Mouse (Mus musculus): ENCODE results near the gene Ttc30a2.
"Not testable (repeated sequence)": the region's sequence is repeated elsewhere in the genome, so short reads cannot be mapped to it uniquely, and the experiment has no call there.

Gene Ttc30a2

GRCm38 (mm10) chr2:75977752-75978368 lies at the start of gene Ttc30a2:
Ttc30a2 (minus strand) TSS chr2:75978170.
- DNase-seq (ENCODE audit: low read depth, low spot score): not testable (repeated sequence)

GRCm38 (mm10) chr2:76016890-76017289 lies 38.9 kb upstream of the Ttc30a2 start:
- no peak for DNase-seq (ENCODE audit: low read depth, low spot score)

- no peak for DNase-seq (ENCODE audit: low read depth, low spot score)
These were observed 38.2 kb upstream of the Ttc30a2 start for GRCm38 (mm10) chr2:76016136-76016535.

DNA sequence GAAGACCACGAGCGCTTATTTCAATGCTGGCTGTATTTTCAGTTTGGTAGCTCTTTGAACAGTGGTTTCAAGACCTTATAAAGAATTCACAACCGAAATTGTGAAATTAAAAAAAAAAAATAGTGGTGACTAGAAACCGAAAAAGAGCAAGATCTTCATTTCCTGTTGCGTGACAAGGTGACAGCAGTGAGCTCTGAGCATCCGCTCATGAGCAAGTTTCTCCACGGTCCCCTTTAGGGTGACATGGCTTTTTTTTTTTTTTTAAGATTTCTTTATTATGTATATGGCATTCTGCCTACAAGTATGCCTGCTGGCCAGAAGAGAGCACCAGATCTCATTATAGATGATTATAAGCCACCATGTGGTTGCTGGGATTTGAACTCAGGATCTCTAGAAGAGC lies 37.5 kb upstream of the Ttc30a2 start:
- DNase-seq (ENCODE audit: low read depth, low spot score): no peak

DNA sequence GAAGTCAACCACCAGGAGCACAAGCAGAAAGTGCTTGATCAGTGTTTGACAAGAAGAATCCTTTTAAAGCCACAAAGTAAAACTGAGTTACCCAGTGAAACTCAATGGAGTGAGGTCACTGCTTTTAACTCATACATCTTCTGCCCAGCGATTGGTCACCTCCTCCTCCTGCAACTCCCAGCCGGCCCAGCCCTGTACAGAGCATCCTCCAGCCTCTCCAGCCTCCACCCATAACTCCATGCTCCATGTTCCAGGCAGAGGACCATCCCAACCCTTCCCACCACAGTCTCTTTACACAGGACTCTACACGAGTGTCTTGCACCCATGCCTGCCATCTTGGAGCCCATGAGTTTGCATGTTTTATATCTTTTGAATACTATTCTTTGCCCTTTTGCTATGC lies 36.7 kb upstream of the Ttc30a2 start:
- DNase-seq (ENCODE audit: low read depth, low spot score): no peak

- no peak for DNase-seq (ENCODE audit: low read depth, low spot score)
These were observed 28.2 kb upstream of the Ttc30a2 start for GRCm38 (mm10) chr2:76006194-76006593.

DNA sequence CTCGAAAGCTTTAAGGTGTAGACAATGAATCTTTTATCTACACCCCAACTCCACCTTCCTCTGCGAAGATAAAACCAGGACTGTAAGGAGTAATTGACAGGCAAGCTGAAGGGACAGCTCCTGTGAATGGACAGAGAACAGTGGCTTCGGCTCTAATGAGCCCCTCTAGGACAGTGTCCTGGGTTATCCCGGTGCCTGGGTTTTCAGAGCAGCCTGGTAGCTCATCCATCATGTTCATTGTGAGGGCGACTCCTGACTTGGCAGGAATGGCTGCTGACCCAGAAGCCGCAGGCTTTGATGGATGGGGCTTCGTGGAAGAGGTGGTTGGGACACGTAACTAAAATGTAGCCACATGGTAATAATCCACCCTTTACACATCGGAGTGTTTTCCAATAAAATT lies 24.9 kb upstream of the Ttc30a2 start:
- no peak for DNase-seq (ENCODE audit: low read depth, low spot score)

DNA sequence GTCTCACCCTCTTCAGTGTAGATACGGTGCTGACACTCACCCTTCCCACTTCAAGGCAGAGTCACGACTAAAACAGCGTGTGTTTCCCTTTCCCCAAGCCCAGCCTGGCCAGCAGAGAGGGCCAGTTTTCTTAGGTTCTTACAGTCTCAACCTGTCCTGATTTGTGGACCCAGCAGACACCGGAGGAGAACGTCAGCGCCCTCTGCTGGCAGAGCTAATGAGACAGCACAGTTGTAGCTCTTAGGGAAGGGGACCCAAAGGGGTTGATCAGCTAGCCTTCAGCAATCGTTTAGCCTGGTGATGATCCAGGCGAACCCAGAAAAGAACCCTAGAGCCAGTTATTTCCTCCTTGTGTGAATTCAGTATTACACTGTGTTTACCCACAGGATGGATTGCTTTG lies 23.4 kb upstream of the Ttc30a2 start:
- DNase-seq (ENCODE audit: low read depth, low spot score): no peak

DNA sequence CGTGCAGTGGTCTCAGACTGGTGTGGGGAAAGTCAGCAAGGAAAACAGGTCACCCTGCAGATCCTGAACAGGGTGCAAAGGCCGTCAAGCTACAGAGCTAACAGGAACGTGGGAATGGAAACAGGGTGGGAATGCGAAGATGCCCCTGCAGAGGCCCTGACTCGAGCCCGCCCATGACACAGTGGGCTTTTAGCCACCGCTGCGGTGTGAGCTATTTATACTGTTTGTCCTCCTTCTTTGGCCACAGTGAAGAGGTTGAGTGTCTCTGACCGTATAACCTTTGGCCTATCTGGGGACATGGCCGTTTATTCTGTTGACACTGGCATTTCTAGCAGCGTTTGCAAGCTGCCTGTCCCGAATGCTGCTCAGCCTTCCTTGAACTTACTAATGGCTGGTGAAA lies 21.7 kb upstream of the Ttc30a2 start:
- no peak for DNase-seq (ENCODE audit: low read depth, low spot score)

- DNase-seq (ENCODE audit: low read depth, low spot score): no peak
These were observed 20.7 kb upstream of the Ttc30a2 start for GRCm38 (mm10) chr2:75998692-75999091.

DNA sequence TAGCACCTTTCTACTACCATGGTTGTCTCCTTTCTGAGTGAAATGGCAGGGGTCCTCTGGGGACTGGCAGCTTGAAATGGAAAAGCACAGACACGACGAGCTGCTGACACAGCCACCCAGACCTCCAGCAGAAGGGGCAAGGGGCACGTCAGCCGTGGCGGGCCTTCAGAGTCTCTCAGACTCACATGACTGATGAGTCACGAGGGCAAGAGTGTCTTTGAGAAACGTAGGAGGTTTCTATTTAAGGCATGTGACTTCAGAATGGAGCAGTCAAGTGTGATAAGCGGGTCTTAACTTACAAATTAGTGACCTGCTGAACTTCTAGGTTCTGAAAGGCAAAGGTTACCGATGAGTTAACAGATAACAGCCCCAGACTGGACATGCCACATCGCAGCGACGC lies 19.8 kb upstream of the Ttc30a2 start:
- DNase-seq (ENCODE audit: low read depth, low spot score): no peak

DNA sequence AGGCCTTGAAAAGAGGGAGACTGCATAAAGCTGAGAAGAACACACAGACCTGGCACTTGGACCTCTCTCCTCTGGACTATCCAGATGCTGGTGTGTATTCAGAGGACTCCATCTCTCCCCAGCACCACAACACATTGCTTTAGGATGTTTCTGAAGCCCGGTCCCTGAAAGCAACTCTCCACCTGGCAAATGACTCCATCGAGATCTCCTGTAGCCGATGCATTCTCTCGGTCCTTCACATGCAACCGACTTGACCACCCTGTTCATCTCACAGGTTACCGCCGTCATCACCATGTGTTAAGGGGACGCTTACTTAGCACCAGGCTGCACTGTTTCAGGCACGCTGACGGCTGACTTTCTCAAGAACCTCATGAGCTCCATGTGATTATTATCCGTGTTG lies 16.9 kb upstream of the Ttc30a2 start:
- no peak for DNase-seq (ENCODE audit: low read depth, low spot score)

- DNase-seq (ENCODE audit: low read depth, low spot score): no peak
These were observed 13.7 kb upstream of the Ttc30a2 start for GRCm38 (mm10) chr2:75991581-75992205.

DNA sequence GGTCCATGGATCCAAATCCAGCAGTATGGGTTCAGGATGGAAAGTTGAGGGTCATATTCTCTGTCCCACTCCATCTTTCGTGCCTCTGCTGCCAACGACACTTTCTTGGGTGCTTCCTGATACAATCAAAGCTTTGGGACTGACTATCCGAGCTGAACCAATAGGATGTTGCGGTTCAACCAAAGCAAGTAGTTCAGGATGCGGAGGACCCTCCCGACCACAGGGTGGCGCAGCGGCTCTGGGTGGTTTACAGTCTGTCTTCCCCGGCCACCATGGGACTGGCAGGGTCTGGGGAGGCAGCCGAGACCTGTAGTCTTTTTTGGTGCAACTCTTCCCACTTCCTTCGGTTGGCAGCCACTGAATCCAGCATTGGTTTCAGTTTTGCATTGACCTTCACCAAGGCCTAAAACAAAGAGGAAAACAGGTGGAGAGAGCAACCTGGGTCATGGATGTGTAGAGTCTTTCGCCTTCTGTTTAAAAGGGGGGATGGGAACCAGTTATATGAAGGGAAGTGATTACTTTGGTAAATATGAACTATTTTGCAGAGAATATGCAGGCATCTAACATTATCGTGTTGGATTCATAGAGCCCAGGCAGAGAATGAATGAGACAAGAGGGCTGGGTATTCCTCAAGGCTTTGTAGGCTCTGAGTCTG lies 13.0 kb upstream of the Ttc30a2 start:
- no peak for DNase-seq (ENCODE audit: low read depth, low spot score)

DNA sequence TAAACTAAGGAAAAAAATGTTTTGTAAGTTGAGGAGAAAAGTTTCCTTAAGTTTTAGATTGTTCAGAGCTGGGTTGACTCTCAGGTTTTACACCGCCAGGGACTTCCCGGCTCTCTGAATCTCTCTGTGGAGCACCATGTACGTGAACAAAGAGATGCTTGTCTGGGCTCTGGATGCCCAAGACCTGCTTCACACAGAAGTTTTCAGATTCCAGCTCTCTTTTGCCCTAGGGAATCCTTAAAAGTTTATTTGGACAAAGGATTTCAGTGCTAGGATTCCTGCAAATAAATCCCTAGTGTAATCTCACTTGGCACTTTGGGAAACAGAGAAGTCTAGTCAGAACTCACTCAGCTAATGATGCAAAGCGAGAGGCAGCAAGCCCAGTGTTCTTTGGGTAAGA lies 11.7 kb upstream of the Ttc30a2 start:
- no peak for DNase-seq (ENCODE audit: low read depth, low spot score)

DNA sequence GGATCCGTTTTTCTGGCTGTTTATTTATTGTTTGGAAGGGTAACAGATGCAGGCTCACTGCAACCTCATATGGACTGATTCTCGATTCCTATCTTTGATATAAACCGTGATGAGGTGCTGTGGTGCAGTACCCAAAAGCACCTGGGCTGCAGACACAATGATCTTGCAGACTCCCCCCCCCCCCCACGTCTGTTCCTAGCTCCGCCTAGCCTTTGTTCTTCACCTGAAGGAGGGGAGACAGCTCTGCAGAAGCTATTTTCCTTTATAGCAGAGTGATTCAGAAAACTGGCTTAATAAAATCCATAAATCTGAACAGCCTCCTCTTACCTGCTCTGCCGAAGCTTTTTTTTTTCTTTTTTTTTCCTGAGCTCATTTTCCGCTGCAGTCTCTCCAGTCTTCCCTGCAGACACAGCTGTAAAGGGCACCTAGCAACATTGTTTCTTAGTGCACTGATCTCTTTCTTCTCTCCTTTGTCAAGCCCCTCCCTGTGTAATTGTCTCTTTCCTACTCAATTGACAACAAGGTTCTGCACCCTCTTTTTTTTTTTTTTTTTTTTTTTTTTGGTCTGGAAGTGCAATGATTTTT lies 10.9 kb upstream of the Ttc30a2 start:
- DNase-seq (ENCODE audit: low read depth, low spot score): no peak

- DNase-seq (ENCODE audit: low read depth, low spot score): no peak
These were observed 10.4 kb upstream of the Ttc30a2 start for GRCm38 (mm10) chr2:75988378-75988777.

GRCm38 (mm10) chr2:75987739-75988138 lies 9.8 kb upstream of the Ttc30a2 start:
- DNase-seq (ENCODE audit: low read depth, low spot score): no peak

DNA sequence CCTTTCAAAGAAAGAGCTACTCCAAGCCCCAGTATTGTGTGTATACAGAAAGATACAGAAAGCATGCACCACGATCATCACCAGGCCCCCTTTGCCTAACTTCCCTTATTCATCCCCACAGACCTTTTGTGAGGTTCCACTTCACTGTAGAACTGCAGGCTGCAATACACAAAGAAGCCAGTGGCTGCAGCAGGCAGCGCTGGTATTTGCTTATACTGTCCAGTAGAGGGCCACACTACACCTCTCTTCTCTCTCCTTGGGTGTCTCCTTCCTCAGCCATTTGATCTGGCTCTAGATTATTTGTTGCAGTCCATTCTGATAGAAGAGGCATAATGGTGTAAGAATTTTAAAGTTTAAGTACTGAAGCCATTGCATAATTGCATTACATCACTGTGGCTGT lies 7.2 kb upstream of the Ttc30a2 start:
- no peak for DNase-seq (ENCODE audit: low read depth, low spot score)

- no peak for DNase-seq (ENCODE audit: low read depth, low spot score)
These were observed 5.9 kb upstream of the Ttc30a2 start for GRCm38 (mm10) chr2:75983847-75984246.

DNA sequence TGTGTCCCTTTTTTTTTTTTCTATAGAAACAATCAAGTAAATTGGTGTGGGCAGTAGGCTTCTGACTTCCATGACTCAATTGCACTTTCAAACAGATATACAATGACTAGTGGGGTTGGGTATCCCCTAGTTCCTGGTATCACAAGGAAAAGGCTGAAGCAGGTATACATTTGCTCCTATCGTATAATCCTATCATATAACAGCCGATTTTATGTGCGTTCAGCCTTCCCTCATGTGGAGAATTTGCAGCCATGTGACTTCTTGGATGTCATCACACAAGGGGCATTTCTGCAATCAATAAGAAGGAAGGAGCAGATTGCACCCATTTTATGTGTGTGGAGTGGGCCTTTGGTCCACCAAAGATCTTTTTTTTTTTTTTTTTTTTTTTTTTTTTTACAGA lies 5.1 kb upstream of the Ttc30a2 start:
- DNase-seq (ENCODE audit: low read depth, low spot score): no peak

- no peak for DNase-seq (ENCODE audit: low read depth, low spot score)
These were observed 4.7 kb upstream of the Ttc30a2 start for GRCm38 (mm10) chr2:75982626-75983025.

Measured in embryo, embryonic 11.5 days (tissue).